Mouse (Mus musculus): Measurements from ENCODE around the gene Cyp4a31.
"Not testable (repeated sequence)": the region's sequence is repeated elsewhere in the genome, so short reads cannot be mapped to it uniquely, and the experiment has no call there.

Cyp4a31 gene

DNA sequence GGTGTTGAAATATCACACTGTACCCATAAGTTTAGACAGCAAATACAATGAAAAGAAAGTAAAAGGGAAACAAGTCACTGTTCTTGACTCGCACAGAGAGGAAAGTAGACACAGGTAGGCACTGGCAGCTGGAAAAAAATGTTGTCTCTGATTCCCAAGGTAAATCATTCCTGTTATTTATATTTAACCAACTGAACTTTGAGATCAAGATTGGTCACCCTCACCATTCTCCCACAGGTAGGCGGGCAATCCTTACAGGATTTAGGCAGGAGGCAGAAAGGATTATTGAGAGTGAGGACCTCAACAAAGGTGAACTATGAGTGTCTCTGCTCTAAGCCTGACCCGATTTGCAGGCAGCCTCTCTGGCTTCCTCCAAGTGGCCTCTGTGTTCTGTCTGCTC lies at the start of gene Cyp4a31:
Cyp4a31 (plus strand) TSS at position 249 of the 400 bp plus-strand sequence.
- no peak for DNase-seq (ENCODE audit: low spot score in 2 of 2)

DNA sequence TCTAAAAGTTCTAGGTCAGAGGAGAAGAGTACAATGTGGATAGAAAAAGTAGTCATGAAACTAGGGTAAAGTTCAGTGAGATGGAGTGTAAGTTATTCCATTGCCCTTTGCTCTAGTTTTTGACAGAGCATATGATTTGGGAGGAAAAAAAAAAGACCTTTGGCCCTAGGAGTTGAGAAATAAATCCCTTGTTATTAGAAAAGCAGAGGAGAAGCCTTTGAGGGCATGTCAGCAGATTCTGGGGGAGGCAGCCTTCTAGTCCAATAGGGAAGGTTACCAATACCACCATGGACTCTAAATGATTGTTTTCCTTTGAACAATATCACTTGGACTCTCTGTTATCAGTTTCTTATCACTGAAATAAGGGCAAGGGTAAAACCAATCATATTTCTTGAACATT lies 49.5 kb upstream of the Cyp4a31 start:
- DNase-seq (ENCODE audit: low spot score in 2 of 2): not testable (repeated sequence)

DNA sequence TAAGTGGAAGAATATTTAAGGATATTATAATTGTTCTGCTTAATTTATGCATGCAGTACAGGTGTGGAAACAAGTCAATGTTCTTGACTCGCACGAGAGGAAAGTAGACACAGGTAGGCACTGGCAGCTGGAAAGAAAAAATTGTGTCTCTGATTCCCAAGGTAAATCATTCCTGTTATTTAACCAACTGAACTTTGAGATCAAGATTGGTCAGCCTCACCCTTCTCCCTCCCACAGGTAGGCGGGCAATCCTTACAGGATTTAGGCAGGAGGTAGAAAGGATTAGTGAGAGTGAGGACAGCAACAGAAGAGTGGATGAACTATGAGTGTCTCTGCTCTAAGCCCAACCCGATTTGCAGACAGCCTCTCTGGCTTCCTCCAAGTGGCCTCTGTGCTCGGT lies 45.4 kb upstream of the Cyp4a31 start, which contains the start of gene Cyp4a10:
Cyp4a10 (plus strand) TSS at position 265 of the 400 bp plus-strand sequence.
- not testable (repeated sequence) for DNase-seq (ENCODE audit: low spot score in 2 of 2)

DNA sequence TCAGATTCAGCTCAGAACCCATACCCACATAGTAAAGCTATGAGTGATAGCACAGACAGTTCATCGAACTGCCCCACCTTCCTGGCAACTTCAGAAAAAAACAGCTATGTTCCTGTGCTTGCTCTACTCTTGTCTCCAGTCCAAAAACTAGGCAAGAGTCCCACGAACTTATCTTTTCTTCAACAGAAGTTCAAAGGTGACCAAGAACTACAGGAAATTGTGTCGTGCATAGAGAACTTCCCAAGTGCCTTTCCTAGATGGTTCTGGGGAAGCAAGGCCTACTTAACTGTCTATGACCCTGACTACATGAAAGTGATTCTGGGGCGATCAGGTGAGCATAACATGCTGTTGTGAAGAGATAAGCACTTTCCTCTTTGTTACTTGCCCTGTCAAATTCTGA lies 44.0 kb upstream of the Cyp4a31 start:
- DNase-seq (ENCODE audit: low spot score in 2 of 2): no peak

DNA sequence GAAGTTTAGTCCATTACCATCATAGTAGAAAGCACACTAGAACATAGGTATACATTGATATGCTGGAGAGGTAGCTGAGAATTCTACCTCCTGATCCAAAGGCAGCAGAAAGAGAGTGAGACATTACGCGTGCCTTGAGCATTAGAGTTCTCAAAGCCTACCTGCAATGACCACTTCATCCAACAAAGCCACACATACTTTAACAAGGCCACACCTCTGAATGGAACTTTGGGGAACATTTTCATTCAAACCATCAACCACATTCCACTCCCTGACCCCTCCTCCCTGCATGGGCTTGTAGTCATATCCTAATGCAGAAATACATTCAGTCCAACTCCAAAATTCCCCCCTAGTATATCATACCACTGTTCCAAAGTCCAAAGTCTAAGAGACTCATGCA lies 41.7 kb upstream of the Cyp4a31 start:
- no peak for DNase-seq (ENCODE audit: low spot score in 2 of 2)

DNA sequence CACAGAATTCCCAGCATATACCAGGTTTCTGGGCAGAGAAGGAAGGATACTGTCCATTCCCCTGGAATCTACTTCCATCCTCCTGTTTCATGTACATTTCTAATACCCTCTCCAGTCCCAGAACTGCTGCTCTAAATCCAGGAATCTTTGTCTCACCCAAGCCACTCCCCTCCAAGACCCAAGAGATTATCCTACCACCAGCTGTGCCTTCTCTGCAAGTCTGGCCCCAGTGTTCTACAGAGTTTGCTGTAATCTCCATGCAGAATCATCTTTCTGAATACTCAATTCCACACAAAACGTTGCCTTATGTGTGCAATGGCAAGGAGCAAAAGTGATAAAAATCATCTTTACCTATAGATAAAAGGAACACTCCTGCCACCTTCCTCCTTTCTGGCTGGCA lies 18.3 kb upstream of the Cyp4a31 start:
- no peak for DNase-seq (ENCODE audit: low spot score in 2 of 2)

DNA sequence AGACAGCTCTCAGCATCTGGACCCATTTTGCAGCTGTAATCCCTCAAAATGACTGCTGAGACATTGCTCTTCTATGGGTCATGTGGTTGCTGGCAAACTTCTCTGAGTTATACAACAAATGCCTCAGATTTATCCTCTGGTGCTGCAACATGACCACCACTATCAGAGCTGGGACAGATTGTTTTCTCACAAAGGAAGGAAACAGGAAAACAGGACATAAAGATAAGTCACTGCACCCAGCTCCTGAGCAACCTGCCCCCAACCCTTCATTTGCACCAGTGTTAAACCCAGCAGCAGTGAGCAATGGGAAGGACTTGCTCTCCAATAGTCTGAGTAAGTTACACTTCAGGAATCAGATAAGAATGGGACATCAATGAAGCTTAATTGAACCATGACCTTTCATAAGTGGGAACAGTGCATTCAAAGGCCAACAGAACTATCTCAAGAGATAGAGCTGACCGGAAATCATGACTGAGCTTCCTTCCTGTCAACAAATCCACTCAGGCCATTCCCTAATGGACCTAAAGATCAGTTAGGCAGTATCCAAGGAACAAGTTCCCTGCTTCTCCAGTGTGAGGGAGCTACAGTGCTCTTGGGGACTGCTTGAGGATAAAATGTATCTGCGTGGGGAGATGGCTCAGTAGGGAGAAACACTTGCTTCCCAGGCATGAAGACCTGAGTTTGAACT lies 17.2 kb upstream of the Cyp4a31 start:
- DNase-seq (ENCODE audit: low spot score in 2 of 2): no peak

DNA sequence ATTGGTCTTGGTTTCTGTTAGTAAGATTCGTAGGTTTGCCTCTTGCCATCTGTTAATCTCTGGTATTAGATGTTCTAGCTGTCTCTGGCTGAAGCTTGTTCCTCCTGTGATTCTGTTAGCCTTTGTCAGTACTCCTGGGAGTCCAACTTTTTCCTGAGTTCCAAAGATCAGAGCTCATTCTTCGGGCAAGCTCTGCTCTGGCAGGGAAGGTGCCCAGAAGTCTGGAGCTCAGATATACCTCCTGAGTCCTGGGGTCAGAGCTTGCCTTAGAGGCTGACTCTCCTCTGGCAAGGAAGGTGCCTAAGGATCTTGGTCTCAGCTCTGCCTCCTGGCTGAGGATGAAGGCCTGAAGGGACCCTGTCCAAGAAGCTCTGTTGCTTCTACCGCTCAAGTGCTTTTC lies 10.7 kb upstream of the Cyp4a31 start:
- DNase-seq (ENCODE audit: low spot score in 2 of 2): no peak

DNA sequence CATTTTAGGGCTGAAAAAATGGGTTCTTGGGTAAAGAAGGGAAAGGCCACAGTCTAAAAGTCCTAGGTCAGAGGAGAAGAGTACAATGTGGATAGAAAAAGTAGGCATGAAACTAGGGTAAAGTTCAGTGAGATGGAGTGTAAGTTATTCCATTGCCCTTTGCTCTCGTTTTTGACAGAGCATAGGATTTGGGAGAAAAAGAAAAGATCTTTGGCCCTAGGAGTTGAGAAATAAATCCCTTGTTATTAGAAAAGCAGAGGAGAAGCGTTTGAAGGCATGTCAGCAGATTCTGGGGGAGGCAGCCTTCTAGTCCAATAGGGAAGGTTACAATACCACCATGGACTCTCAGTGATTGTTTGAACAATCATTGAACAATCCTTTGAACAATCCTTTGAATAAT lies 7.9 kb upstream of the Cyp4a31 start:
- no peak for DNase-seq (ENCODE audit: low spot score in 2 of 2)

DNA sequence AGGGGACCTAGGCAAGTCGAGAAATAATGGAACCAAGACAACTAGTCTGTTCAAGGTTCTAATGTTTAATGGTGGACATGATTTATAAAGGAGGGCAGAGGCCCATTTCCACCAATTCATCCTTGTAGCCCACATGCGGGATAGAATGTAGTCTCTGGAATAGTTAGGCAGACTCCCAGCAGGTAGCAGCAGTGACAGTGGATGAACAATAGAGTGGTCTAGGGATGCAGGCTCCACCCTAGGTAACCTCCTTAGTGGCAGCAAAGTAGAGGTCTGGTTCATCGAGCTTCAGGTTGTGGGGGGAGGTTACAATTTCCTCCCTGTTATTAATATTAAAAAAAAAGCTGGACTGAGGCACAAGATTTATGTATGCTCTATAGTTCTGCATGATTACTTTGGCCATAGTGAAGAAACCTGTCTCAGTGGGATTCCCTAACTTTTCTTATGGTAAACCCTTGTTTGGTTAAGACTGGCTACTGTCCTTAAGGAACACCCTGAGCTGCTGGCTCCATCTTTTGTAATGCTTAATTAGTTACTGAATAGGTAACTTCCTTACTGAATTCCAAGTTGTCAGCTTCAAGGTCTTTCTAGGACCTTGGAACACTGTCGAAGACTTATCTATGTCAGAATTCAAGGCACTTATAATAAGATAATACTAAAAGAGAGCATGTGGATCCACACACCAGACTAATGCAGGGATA lies 5.4 kb upstream of the Cyp4a31 start:
- no peak for DNase-seq (ENCODE audit: low spot score in 2 of 2)

DNA sequence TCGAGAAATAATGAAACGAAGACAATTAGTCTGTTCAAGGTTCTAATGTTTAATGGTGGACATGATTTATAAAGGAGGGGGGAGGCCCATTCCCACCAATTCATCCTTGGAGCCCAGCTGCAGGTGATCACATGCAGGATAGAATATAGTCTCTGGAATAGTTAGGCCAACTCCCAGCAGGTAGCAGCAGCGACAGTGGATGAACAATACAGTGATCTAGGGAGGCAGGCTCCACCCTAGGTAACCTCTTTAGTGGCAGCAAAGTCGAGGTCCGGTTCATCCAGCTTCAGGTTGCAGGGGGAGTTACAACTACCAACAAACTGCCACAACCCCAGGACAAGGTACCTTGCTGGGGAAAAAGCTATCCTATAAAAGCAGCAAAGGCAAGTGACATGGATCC lies 2.2 kb upstream of the Cyp4a31 start:
- DNase-seq (ENCODE audit: low spot score in 2 of 2): not testable (repeated sequence)

DNA sequence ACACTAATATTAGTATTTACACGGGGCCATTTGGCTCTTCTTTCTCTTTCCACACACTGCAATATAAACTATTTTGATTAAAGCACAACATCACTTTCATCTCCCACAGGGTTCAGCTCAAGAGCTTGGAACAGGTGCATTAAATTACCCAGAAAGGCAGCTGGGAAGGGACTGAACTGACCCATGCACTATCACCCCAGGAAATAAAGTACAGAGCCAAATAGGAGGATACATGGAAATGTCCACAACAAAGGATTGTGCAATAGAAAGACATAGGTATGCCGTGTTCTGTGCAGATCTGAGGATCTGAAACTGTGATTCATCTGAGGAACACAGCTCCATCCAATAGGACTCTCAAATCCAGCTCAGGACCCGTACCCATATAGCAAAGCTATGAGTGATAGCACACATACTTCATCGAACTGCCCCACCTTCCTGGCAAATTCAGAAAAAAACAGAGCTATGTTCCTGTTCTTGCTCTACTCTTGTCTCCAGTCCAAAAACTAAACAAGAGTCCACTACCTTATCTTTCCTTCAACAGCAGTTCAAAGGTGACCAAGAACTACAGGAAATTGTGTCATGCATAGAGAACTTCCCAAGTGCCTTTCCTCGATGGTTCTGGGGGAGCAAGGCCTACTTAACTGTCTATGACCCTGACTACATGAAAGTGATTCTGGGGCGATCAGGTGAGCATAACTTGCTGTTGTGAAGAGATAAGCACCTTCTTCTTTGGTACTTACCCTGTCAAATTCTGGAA lies 1.2 kb downstream of the Cyp4a31 start:
- DNase-seq (ENCODE audit: low spot score in 2 of 2): not testable (repeated sequence)

DNA sequence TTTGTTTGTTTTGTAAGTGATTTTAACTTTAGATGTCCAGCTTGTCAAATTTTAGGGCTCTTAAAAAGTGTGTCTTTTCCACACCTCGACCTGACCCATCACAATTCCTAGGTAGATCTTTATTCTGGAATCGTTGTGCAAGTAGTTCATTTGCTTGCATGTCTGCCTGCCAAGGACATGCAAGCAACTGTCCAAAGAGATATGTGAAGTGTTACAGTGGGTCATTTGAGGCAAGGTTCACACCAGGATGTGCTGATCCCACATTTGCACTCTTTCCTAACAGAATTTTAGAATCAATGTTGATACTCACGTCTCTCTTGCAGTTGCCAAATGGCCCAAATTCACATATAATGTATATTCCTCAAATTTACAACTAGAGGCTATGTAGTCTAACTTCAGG lies 11.8 kb downstream of the Cyp4a31 start:
- no peak for DNase-seq (ENCODE audit: low spot score in 2 of 2)

DNA sequence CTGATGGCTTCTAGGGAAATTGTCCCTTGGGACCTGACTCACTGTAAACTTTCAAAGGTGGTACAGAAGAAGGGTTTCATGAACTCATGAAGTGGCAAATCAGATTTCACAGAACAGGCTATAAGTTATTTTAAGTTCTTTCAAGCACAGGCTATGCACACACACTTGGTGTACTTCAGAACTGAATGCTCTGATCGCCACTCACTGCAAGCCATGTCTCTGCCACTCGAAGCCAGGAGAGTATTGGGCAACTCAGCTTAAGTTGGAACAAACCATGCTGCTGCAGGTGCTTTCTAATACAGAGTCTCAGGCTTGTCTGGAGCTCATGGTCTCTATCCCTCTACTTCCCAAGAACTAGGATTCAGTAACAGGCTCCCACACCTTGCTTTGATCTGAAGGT lies 12.3 kb downstream of the Cyp4a31 start:
- DNase-seq (ENCODE audit: low spot score in 2 of 2): no peak

DNA sequence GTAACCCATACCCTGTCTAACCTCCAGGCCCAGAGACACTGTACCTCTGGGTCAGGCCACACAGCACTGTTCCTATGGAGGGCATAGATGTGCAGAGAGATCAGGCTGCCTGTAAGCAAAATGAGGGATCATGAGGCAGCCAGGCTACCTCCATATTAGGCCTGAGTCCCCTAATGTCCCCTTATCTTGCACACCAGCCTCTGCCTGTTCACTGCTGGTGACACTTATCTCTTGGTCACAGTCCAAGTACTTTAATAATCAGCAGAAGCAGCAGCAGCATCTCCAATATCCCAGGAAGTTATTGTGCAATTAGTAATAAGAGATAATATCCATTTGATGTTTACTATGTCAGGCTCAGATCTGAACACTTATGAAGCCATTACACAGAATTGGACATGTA lies 19.6 kb downstream of the Cyp4a31 start:
- DNase-seq (ENCODE audit: low spot score in 2 of 2): no peak

DNA sequence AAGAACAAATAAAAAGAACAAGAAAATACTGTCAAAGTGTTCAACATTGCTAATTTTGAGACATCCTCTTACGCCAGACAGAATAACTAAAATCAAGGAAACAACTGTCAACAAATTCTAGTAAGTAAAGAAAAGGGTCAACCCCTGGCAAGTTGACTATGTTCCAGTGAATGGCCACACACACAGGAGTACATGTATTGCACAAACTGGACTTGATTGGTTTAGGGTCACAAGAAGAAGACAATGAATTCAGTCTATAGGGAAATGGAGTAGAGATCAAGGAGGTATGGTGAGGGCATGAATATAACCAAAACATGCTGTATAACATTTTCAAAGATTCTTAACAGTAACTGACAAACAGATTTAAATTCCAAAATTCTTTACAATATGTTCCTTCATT lies 32.9 kb downstream of the Cyp4a31 start:
- no peak for DNase-seq (ENCODE audit: low spot score in 2 of 2)

DNA sequence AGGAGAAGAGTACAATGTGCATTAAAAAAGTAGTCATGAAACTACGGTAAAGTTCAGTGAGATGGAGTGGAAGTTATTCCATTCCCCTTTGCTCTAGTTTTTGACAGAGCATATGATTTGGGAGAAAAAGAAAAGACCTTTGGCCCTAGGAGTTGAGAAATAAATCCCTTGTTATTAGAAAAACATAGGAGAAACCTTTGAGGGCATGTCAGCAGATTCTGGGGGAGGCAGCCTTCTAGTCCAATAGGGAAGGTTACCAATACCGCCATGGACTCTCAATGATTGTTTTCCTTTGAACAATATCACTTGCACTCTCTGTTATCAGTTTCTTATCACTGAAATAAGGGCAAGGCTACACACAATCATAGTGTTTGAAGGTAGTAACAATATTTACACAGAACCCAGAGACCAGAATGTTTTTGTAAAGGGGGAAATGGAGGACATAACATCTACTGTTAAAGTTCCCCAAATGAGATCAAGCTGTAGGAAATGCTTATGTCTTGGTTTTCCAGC lies 33.4 kb downstream of the Cyp4a31 start:
- DNase-seq (ENCODE audit: low spot score in 2 of 2): no peak

DNA sequence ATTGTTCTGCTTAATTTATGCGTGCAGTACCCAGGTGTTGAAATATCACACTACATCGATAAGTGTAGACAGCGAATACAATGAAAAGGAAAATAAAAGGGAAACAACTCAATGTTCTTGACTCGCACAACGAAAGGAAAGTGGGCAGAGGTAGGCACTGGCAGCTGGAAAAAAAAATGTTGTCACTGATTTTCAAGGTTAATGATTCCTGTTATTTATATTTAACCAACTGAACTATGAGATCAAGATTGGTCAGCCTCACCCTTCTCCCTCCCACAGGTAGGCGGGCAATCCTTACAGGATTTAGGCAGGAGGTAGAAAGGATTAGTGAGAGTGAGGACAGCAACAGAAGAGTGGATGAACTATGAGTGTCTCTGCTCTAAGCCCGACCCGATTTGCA lies 37.2 kb downstream of the Cyp4a31 start, which contains the start of gene Cyp4a32:
Cyp4a32 (plus strand) TSS at position 359 of the 400 bp plus-strand sequence.
- DNase-seq (ENCODE audit: low spot score in 2 of 2): not testable (repeated sequence)

DNA sequence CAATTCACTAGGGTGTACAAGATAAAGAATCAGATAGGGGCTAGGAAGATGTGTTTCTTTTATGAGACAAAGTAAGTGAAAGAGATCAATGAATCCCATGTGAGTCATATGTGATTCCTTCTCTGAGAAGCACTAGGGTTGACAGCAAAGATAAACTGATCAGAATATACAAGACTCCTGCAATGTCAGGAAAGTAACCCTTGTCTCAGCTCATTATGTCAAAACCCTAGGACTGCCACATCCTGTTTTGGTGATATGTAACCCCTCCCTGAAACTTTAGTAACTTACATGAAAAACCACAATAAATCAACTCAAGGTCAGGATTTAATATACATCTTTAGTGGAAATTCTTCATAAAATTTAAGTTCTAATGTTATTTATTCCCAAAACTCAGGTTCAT lies 50.6 kb downstream of the Cyp4a31 start:
- no peak for DNase-seq (ENCODE audit: low spot score in 2 of 2)

DNA sequence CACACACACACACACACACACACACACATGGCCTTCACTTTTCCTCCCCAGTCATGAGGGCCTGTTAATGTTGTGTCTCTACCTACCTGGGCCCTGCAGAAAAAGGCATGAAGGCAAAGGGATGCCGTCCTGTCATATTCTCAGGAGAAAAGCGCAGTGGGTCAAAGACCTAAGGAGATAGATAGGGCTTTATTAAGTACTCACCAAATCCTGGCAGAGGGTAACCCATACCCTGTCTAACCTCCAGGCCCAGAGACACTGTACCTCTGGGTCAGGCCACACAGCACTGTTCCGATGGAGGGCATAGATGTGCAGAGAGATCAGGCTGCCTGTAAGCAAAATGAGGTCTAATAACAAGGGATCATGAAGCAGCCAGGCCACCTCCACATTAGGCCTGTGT lies 62.1 kb downstream of the Cyp4a31 start:
- DNase-seq (ENCODE audit: low spot score in 2 of 2): not testable (repeated sequence)

Measured in right cerebral cortex, postnatal 36 days (tissue).